Mouse (Mus musculus) spleen, adult 2 months (tissue): Measurements from ENCODE around the gene Stk24.

ENCODE experiments used
- CTCF ChIP-seq: fragments of 200-500 bp; IDR thresholded peaks from 2 replicates; pipeline ENCODE4 v1.5.1; 2011; ENCODE audit warnings: mild to moderate bottlenecking, inconsistent platforms; ENCODE audit not compliant: insufficient read depth, insufficient read length, insufficient replicate concordance; ENCODE audit errors: extremely low read depth
- POLR2A ChIP-seq: fragments of 200-500 bp; IDR thresholded peaks from 2 replicates; pipeline ENCODE4 v1.6.1; 2011; ENCODE audit warnings: low read depth, low read length, inconsistent platforms

DNA sequence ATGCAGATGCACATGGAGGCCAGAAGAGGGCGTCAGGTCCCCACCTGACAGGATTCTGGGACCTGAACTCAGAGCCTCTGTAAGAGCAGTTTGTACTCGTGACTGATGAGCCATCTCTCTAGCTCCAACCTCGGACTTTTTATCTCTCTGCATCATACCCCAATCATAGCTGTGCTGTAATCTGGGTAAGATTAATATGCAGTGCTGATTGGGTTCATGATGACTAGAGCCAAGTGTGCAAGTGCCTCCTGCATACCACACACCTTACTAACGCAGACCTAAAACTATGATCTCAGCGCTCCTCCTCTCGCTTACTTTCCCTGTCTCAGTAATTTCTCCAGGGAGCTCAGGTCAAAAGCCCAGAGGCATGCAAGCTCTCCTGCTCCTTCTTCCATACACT is 19.9 kb upstream of the Stk24 start:
- TF ChIP-seq CTCF (no peak), POLR2A (no peak)
